Mouse (Mus musculus): Measurements from ENCODE around the gene Bmi1. TPM values are rescaled to one million over a fixed set of nuclear protein-coding genes. Genes with fewer than 3 reads are reported as not detected.

Gene Bmi1
- polyA plus RNA-seq, 1 experiment from 2014 or later, result 26.3 TPM

DNA sequence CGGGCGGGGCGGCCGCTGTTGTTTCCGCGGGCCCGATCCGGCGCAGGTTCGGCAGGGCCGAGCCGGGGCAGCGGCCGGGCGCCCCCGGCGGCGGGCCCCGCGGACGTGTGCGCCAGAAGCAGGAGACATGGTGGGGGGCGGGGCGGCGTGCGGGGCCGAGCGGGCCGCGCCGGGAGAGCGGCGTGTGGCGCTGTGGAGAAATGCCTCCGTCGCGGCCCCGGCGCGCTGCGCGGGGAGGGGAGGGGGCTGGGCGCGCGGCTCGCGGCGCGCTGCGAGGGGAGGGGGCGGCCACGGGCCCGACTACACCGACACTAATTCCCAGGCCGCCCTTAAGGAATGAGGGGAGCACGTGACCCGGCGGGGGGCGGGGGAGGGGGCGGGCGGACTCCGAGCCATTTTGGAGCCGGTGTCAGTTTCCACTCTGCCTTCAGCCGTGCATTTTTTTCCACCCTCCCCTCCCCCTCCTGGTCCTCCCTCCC lies 322 bp upstream of the Bmi1 start:
- peaks cover 61% of the 10 kb centered on the region for H3K27me3 ChIP-seq (replicated peaks; ENCODE audit: low read depth, poor library complexity, severe bottlenecking)
- H3K4me1 ChIP-seq, result peaks cover 53% of the 10 kb centered on the region
- peak overlapping the region; percentile 87 for H3K4me3 ChIP-seq
- peak; percentile 98 for DNase-seq (ENCODE audit: low spot score)
- 1% methylated on average over 51 of the region's 64 CpGs for WGBS
- H3K36me3 ChIP-seq (replicated peaks), result no peaks in the 10 kb centered on the region
- H3K27ac ChIP-seq (replicated peaks), result peak overlapping the region; percentile 97
- H3K9me3 ChIP-seq, result no peaks in the 10 kb centered on the region

DNA sequence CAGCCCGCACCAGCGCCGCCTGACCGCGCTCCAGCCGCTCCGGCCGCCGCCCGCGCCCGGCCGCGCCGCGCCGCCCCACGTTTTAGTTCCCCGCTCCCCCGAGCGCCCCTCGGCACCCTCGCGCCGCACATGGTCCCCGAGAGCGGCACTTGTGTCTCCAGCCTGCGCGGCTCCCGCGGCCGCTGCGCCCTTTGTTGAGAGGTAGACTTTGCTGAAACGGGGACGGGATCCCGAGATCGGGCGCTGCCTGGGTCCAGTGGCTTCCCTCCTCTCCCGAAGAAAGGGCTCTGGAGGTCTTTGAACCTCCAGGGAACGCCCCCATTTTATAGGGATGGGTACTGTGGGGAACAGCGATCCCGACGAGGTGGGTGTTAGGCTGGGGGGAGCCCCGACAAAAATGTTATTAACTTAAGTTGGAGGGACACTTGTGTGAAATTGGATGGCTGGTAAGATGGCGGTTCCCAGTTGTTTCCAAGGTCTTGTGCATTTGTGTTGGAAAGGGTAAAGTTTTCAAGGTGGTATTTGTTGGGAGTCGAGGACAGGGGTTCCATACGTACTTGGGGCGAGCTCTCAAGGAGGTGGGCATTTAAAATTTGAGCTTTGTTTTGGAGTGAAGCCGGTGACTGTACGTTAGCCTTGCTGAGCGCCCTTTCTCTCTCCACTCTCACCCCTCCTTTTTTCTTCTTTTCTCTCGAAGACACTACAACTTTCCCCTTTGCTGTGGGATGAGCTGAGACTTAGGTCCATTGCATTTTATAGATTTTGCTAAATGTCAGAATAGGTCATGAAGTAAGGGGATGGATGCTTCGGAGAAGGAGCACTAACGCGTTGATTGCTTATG lies 1.0 kb downstream of the Bmi1 start:
- peak; percentile 82 for DNase-seq (ENCODE audit: low spot score)
- 3% methylated on average over 54 of the region's 55 CpGs for WGBS
- Histone ChIP-seq H3K27ac (replicated peaks) (peak overlapping the region; percentile 97), H3K36me3 (replicated peaks) (peaks cover 11% of the 10 kb centered on the region), H3K9me3 (no peaks in the 10 kb centered on the region), H3K4me1 (peaks cover 45% of the 10 kb centered on the region), H3K27me3 (replicated peaks; ENCODE audit: low read depth, poor library complexity, severe bottlenecking) (peaks cover 75% of the 10 kb centered on the region), H3K4me3 (peak overlapping the region; percentile 87)

DNA sequence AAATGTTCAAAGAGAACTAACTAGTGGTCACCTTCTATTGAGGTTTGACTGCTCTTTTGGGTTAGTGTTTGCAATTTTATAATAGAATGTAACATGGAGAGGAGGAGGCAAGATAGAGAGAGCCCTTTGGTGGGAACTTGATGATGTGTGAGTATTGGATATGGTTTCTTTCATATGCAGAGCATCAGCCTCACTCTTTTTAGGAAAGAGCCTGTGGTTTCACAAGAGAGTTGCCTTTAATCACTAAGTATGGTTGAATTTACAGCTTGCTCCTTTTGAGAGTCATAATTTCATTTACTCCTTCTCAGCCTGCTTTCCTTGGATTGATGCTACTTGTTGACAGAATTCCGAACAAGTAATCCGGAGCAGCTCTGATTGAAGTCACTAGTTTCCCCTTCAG lies 2.9 kb downstream of the Bmi1 start:
- Histone ChIP-seq H3K4me1 (peaks cover 31% of the 10 kb centered on the region), H3K9me3 (no peaks in the 10 kb centered on the region), H3K27me3 (replicated peaks; ENCODE audit: low read depth, poor library complexity, severe bottlenecking) (peaks cover 82% of the 10 kb centered on the region), H3K36me3 (replicated peaks) (peaks cover 29% of the 10 kb centered on the region), H3K27ac (replicated peaks) (no peak overlapping the region), H3K4me3 (no peak overlapping the region; the same call in 1 of the 2 replicates)
- DNase-seq (ENCODE audit: low spot score), result no peak
- WGBS, result 8% methylated on average over 2 of the region's 2 CpGs

DNA sequence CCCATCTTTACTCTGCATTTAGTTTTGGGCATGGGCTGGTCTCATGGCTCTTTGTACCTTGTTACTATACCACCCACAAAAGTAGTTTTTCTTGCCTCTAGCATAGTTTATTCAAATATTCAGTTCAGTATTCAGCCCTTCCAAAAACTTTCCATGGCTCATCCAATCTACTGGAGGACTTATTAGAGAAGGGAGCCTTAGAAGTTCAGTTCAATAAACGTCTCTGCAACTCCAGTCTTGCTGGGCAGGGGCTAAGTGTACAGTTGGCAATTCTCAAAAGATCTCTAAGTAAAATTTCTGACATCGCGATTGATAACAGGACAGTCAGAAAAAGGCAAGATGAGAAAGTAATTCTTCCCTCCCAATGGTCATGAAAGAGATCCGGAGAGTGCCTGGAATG lies 3.7 kb downstream of the Bmi1 start:
- peak overlapping the region; percentile 57 for H3K4me3 ChIP-seq
- peaks cover 82% of the 10 kb centered on the region for H3K27me3 ChIP-seq (replicated peaks; ENCODE audit: low read depth, poor library complexity, severe bottlenecking)
- H3K4me1 ChIP-seq, result peaks cover 31% of the 10 kb centered on the region
- no peak for DNase-seq (ENCODE audit: low spot score)
- H3K27ac ChIP-seq (replicated peaks), result 0 out of 2 replicates have a peak overlapping the region, but pooled peaks have one; percentile 52
- 0% methylated on average over 4 of the region's 4 CpGs for WGBS
- peaks cover 29% of the 10 kb centered on the region for H3K36me3 ChIP-seq (replicated peaks)
- H3K9me3 ChIP-seq, result no peaks in the 10 kb centered on the region

DNA sequence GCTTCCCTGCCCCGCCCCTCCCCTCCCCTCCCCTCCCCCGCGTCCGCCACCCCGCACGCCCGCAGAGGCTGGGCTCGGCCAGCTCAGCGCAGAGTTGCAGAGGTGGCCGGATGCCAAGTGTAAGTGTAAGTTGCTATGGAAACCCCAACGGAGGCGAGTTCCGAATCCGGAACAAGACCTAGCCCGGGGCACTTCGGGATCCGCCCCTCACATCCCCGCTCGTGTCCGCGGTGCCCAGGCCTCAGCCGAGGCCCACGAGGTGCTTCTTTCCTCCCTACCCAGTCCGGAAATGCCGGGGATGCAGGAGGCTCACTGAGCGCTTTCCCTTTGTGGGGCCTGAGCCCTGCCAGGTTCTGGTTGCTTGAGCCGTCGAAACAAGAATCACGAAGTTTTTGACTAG lies 4.1 kb downstream of the Bmi1 start:
- Histone ChIP-seq H3K4me1 (peaks cover 26% of the 10 kb centered on the region), H3K27ac (replicated peaks) (peak overlapping the region; percentile 52; the same call in 1 of the 2 replicates), H3K9me3 (no peaks in the 10 kb centered on the region), H3K4me3 (peak overlapping the region; percentile 57), H3K27me3 (replicated peaks; ENCODE audit: low read depth, poor library complexity, severe bottlenecking) (peaks cover 82% of the 10 kb centered on the region), H3K36me3 (replicated peaks) (peaks cover 29% of the 10 kb centered on the region)
- WGBS, result 2% methylated on average over 29 of the region's 29 CpGs
- peak; percentile 71 for DNase-seq (ENCODE audit: low spot score)

DNA sequence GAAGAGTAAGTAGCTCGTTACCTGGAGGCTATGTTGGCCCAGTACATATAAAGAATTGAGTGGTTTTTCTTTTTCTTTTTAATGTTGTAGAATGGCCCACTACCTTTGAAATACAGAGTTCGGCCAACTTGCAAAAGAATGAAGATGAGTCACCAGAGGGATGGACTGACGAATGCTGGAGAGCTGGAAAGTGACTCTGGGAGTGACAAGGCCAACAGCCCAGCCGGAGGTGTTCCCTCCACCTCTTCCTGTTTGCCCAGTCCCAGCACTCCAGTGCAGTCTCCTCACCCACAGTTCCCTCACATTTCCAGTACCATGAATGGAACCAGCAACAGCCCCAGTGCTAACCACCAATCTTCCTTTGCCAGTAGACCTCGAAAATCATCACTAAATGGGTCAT lies 7.2 kb downstream of the Bmi1 start:
- H3K4me3 ChIP-seq, result no peak overlapping the region
- peaks cover 29% of the 10 kb centered on the region for H3K36me3 ChIP-seq (replicated peaks)
- H3K9me3 ChIP-seq, result no peaks in the 10 kb centered on the region
- H3K27ac ChIP-seq (replicated peaks), result no peak overlapping the region
- peaks cover 22% of the 10 kb centered on the region for H3K4me1 ChIP-seq
- no peak for DNase-seq (ENCODE audit: low spot score)
- 45% methylated on average over 5 of the region's 5 CpGs for WGBS
- H3K27me3 ChIP-seq (replicated peaks; ENCODE audit: low read depth, poor library complexity, severe bottlenecking), result peaks cover 100% of the 10 kb centered on the region

DNA sequence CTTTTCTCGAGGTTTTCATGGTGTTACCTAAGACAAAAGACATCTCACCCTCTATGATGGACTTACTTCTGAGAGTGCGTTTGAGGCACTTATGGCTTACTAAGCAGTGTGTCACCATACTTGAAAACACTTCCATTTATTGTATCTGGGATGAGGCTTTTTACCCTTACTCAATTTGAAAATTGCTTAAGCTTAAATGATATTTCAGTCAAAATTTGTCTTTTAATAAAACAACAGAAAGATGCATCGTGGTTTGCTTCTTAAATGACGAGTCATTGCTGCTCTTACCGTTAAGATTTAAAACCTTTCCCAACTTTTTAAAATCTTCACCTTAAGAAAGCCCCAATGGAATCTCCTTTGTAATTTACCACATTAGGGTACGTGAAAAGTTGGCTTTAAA lies 9.6 kb downstream of the Bmi1 start:
- peaks cover 22% of the 10 kb centered on the region for H3K4me1 ChIP-seq
- H3K4me3 ChIP-seq, result no peak overlapping the region
- peaks cover 100% of the 10 kb centered on the region for H3K27me3 ChIP-seq (replicated peaks; ENCODE audit: low read depth, poor library complexity, severe bottlenecking)
- no peak for DNase-seq (ENCODE audit: low spot score)
- no peaks in the 10 kb centered on the region for H3K9me3 ChIP-seq
- WGBS, result 11% methylated on average over 6 of the region's 6 CpGs
- no peak overlapping the region for H3K27ac ChIP-seq (replicated peaks)
- peaks cover 29% of the 10 kb centered on the region for H3K36me3 ChIP-seq (replicated peaks)

DNA sequence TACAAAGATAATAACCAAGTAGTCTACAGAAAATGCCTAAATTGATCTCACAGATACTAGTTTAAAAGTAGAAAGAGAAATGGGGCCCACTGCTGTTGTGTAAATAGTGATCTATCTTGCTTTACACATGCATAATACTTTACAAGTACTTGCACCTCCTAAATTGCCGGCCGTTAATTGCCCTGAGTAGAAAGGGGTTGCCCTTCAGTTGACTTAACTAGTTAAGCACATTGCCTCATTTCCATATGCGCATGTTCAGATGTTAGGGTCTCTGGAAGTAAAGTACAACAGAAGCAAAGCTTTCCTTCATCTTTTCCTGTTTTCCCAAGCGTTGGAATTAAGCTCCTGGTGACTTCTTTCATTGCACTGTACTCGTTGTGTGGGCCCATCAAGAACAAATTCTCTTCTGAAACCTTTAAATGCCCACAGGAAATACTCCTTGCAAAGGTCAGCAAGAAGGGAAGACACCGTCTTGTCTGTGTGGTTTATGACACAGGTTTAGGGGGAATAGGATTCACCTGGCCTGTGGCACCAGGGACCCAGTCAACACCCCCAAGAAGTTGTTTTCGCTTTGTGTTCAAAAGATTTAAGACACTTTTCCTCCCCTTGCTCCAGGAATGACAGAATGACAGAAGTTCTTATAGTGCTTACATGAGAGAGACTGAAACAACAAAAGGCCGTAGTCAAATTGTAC lies 10.2 kb downstream of the Bmi1 start:
- H3K27ac ChIP-seq (replicated peaks), result no peak overlapping the region
- peaks cover 100% of the 10 kb centered on the region for H3K27me3 ChIP-seq (replicated peaks; ENCODE audit: low read depth, poor library complexity, severe bottlenecking)
- H3K4me1 ChIP-seq, result peaks cover 21% of the 10 kb centered on the region
- no peak for DNase-seq (ENCODE audit: low spot score)
- no peaks in the 10 kb centered on the region for H3K9me3 ChIP-seq
- 7% methylated on average over 8 of the region's 8 CpGs for WGBS
- peaks cover 26% of the 10 kb centered on the region for H3K36me3 ChIP-seq (replicated peaks)
- H3K4me3 ChIP-seq, result no peak overlapping the region

DNA sequence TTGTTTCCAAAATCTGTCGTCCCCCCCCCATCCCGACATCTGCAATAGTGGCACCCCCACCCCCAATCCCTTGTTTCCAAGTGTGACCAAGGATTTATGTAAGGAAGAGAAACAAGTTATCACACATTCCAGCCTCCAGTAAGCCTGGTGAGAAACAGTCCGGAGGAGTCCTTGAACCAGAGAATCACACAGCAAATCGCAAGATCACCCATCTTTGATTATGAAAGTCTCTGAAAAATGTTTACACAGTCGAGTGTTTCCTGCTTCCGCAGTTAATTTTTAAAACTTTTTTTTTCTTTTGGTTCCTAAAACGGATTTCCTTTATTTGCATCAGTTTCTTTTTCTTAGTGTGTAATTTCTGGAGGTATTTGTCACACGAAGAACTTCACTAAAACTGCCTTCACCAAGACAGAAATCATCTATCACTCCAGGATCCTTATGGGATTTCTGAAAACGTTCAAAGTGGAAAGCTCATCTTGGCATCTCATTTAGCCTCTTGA lies 10.9 kb downstream of the Bmi1 start:
- DNase-seq (ENCODE audit: low spot score), result no peak

DNA sequence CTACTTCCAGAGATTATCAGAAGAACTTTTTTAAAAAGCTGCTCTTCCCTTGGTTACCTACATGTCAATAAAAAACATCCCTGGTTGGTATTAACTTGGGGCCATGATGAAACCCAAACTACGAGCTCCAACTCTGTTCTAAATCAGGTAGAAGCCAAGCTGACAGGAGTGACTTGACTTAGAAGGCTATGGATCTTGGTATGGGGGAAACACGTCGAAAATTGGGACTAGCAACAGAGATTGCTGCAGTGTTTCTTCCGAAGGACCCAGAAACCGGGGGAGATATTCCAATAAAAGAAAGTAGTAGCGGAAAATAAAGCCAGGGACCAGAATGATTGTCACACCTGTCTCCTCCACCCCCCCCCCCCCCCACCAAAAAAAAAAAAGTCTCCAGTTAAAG lies 11.5 kb downstream of the Bmi1 start:
- H3K4me3 ChIP-seq, result peak overlapping the region; percentile 64
- no peak for DNase-seq (ENCODE audit: low spot score)
- peaks cover 100% of the 10 kb centered on the region for H3K27me3 ChIP-seq (replicated peaks; ENCODE audit: low read depth, poor library complexity, severe bottlenecking)
- no peak overlapping the region for H3K27ac ChIP-seq (replicated peaks)
- no peaks in the 10 kb centered on the region for H3K9me3 ChIP-seq
- H3K4me1 ChIP-seq, result peaks cover 21% of the 10 kb centered on the region
- 3% methylated on average over 6 of the region's 6 CpGs for WGBS
- H3K36me3 ChIP-seq (replicated peaks), result peaks cover 13% of the 10 kb centered on the region

More for the DNA sequence above, 10.9 kb downstream of the Bmi1 start:
- H3K9me3 ChIP-seq, result no peaks in the 10 kb centered on the region
- peaks cover 100% of the 10 kb centered on the region for H3K27me3 ChIP-seq (replicated peaks; ENCODE audit: low read depth, poor library complexity, severe bottlenecking)
- peaks cover 21% of the 10 kb centered on the region for H3K4me1 ChIP-seq
- WGBS, result 5% methylated on average over 9 of the region's 9 CpGs
- H3K36me3 ChIP-seq (replicated peaks), result peaks cover 19% of the 10 kb centered on the region
- H3K27ac ChIP-seq (replicated peaks), result no peak overlapping the region
- H3K4me3 ChIP-seq, result no peak overlapping the region

DNA sequence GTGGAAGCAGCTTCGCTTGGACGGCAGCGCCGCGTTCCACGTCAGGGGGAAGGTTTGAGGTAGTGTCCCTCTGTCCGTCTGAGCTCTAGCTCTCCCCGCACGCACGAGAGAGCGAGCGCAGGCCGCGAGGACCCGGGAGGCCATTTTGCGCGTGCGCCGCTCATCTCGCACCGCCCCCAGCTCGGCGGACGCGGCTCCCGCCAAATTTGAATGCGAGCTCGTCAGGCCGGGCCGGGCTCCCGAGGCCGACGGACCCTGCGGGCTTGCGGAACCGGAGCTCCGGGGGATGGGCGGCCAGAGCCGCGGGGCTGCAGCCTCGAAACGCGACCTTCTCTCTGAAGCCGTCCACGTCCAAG lies 11.9 kb downstream of the Bmi1 start:
- under 1% methylated on average over 45 of the region's 45 CpGs for WGBS
- peak overlapping the region; percentile 64 for H3K4me3 ChIP-seq
- peak; percentile 83 for DNase-seq (ENCODE audit: low spot score)
- peak overlapping the region; percentile 3; the same call in 1 of the 2 replicates for H3K27ac ChIP-seq (replicated peaks)
- peaks cover 99% of the 10 kb centered on the region for H3K27me3 ChIP-seq (replicated peaks; ENCODE audit: low read depth, poor library complexity, severe bottlenecking)
- no peaks in the 10 kb centered on the region for H3K9me3 ChIP-seq
- H3K4me1 ChIP-seq, result peaks cover 21% of the 10 kb centered on the region
- peaks cover 9% of the 10 kb centered on the region for H3K36me3 ChIP-seq (replicated peaks)

DNA sequence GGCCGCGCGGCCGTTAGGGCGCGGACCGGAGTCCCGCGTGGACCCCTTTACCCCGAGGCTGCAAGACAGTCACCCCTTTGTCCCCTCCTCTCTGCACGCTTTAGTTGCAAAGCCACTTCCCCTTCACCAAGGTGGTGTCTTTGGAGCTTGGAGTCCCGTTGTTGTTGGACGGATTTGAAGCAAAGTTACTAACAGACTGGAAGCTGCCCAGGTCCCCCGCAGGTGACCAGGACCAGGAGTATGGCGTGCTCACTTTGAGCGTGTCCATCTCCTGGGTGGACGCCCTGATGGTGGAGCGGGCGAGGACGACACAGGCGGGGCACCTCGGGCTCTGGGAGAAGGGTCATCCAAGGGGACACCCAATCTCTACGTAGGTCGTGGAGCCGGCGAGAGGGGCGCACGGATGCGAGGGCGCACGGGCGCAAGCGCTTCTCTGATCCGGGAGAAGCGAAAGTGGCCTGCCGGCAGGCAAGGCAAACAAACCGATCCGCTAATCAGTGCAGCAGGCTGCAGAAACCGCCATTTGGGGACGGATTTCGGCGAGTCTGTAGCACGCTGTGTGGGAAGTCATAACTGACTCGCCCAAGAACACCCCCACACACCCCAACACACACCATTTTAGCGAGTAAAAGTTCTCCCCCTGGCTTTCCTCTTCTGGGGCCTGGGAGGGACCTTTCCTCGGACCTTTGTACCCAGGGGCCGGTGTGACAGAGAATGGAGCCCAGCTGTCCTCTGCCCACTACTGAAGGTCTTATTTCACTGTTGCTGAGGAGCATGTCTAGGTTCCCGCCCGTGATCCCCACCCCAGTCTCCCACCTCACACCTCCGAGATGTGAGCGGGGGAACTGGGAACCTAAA lies 12.5 kb downstream of the Bmi1 start:
- H3K36me3 ChIP-seq (replicated peaks), result peaks cover 3% of the 10 kb centered on the region
- peaks cover 25% of the 10 kb centered on the region for H3K4me1 ChIP-seq
- peak; percentile 74 for DNase-seq (ENCODE audit: low spot score)
- H3K9me3 ChIP-seq, result no peaks in the 10 kb centered on the region
- peak overlapping the region; percentile 64 for H3K4me3 ChIP-seq
- peak overlapping the region; percentile 84 for H3K27ac ChIP-seq (replicated peaks)
- peaks cover 93% of the 10 kb centered on the region for H3K27me3 ChIP-seq (replicated peaks; ENCODE audit: low read depth, poor library complexity, severe bottlenecking)
- under 1% methylated on average over 51 of the region's 51 CpGs for WGBS

All from embryonic facial prominence, embryonic 10.5 days (tissue).